Mouse (Mus musculus) liver, adult 2 months (tissue): ENCODE measurements at regions not wholly inside any gene's neighbourhood (a gene's known extent, or its start where the extent isn't known, plus 50 kb on each side); places are given as distances from the start of the nearest gene placed in this dataset.

ENCODE experiments used
- CTCF ChIP-seq: fragments of 200-500 bp; IDR thresholded peaks from 2 replicates; pipeline ENCODE4 v1.5.1; 2011; ENCODE audit warnings: low read depth, low read length, control low read depth
- POLR2A ChIP-seq: fragments of 200-500 bp; IDR thresholded peaks from 2 replicates; pipeline ENCODE4 v1.6.1; 2011; ENCODE audit warnings: low read length, control low read depth; ENCODE audit not compliant: insufficient read depth; ENCODE audit errors: extremely low read depth

- TF ChIP-seq POLR2A = no peak
- no peak for TF ChIP-seq CTCF
These were observed 588.9 kb upstream of the Pitx2 start for GRCm38 (mm10) chr3:128610731-128611130.
